Mouse (Mus musculus) ES-E14 (cell line): Measurements from ENCODE around the gene B3gntl1.

Experiments
- CHD2 ChIP-seq: IDR thresholded peaks from 2 replicates; pipeline ENCODE4 v1.6.1; 2014; ENCODE audit warnings: mild to moderate bottlenecking, low read depth, low read length, inconsistent platforms
- HCFC1 ChIP-seq: IDR thresholded peaks from 2 replicates; pipeline ENCODE4 v1.6.1; 2012; ENCODE audit warnings: low read length, inconsistent platforms, borderline replicate concordance; ENCODE audit not compliant: insufficient read depth
- ZC3H11A ChIP-seq: IDR thresholded peaks from 2 replicates; pipeline ENCODE4 v1.6.1; 2012; ENCODE audit warnings: low read depth, mild to moderate bottlenecking, inconsistent platforms, low read length, borderline replicate concordance
- ZNF384 ChIP-seq: IDR thresholded peaks from 2 replicates; pipeline ENCODE4 v1.6.1; 2012; ENCODE audit warnings: low read depth, low read length, inconsistent platforms

DNA sequence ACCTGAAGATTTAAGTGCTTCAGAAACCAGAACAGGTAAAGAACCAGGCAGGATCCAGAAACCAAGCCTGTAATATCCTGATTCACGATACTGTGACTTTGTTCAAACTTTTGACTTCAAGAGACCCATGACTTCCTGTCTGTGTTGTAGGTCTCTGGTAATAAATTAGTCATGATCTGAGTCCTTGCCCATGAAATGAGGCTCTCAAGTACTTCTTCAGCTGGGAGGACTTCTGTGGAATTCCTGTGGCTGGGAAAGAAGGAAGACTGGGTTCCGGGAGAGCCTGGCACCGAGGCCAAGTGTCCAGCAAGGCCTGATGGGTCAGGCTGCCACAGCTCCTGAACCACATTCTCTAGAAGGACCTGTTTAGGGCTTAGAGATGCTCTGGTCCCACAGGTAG lies 47.8 kb upstream of the B3gntl1 start:
- no peak for TF ChIP-seq CHD2
- TF ChIP-seq ZNF384 = no peak
- no peak for TF ChIP-seq ZC3H11A
- no peak for TF ChIP-seq HCFC1
